In genomic region chr1:97611747-97612146, GRCm38 (mm10) we compare ENCODE assay signal across 21 mouse cellular contexts. TPM values are rescaled to one million over a fixed set of nuclear protein-coding genes. Genes with fewer than 3 reads are reported as not detected.
DNase-seq lines count a peak whose midpoint lies in the region; ATAC-seq lines count a peak whose summit lies in the region.
"Had no signal": no experiment of that assay in that cellular context is flagged by ENCODE, and none has a peak within 500 bp of the region (broad histone marks: within the 10 kb centered on the region; RNA-seq: fewer than 3 reads in every experiment).

No protein-coding gene starts in this region.

- peaks cover 3% of the 10 kb centered on the region; the same call in 1 of the 2 replicates for H3K4me1 ChIP-seq in embryonic facial prominence, embryonic 14.5 days (ENCODE audit: control insufficient read depth, insufficient read depth, low read length)
- H3K4me1 ChIP-seq in embryonic facial prominence, embryonic 15.5 days = no peaks in the 10 kb centered on the region

- no peak overlapping the region for H3K4me3 ChIP-seq in embryonic facial prominence, embryonic 14.5 days (ENCODE audit: low read depth, low read length)
- no peak overlapping the region for H3K4me3 ChIP-seq in embryonic facial prominence, embryonic 15.5 days (replicated peaks)
- H3K4me3 ChIP-seq: embryonic facial prominence, embryonic 13.5 days; erythroblast, embryonic 14.5 days; forebrain, embryonic 10.5 days; forebrain, embryonic 12.5 days had no signal

- no peaks in the 10 kb centered on the region for H3K9me3 ChIP-seq in embryonic facial prominence, embryonic 14.5 days (ENCODE audit: control insufficient read depth, low read length)
- no peaks in the 10 kb centered on the region for H3K9me3 ChIP-seq in embryonic facial prominence, embryonic 15.5 days (replicated peaks)
- H3K9me3 ChIP-seq: embryonic facial prominence, embryonic 13.5 days; forebrain, embryonic 10.5 days; forebrain, embryonic 12.5 days had no signal

- DNase-seq in embryonic facial prominence, embryonic 14.5 days (ENCODE audit: low spot score) = peak; percentile 45
- peak; percentile 14 for DNase-seq in hindlimb bud, embryonic 11.5 days (ENCODE audit: extremely low spot score, low read depth, low spot score)
- no peak for DNase-seq in testis, postnatal 10 days (ENCODE audit: low spot score)
- DNase-seq in heart, adult 8-10 months (ENCODE audit: low spot score) = no peak
- DNase-seq: adrenal gland, adult 2 months; adrenal gland, postnatal 10 days; adrenal gland, postnatal 25 days; cerebellum, adult 11 months; cerebellum, adult 18-20 months; cerebellum, adult 8-10 months; cerebellum, adult 9-11 months; cerebellum, postnatal 14 days; cerebellum, postnatal 36 days; embryo, embryonic 11 days had no signal

- no peak overlapping the region for H3K27ac ChIP-seq in embryonic facial prominence, embryonic 14.5 days (replicated peaks; ENCODE audit: low read depth, low read length)
- H3K27ac ChIP-seq in embryonic facial prominence, embryonic 15.5 days (replicated peaks) = no peak overlapping the region
- H3K27ac ChIP-seq: embryonic facial prominence, embryonic 13.5 days; forebrain, embryonic 10.5 days; forebrain, embryonic 12.5 days had no signal

- no peaks in the 10 kb centered on the region for H3K27me3 ChIP-seq in embryonic facial prominence, embryonic 14.5 days (replicated peaks; ENCODE audit: control insufficient read depth, insufficient read depth, low read length)
- H3K27me3 ChIP-seq in embryonic facial prominence, embryonic 15.5 days = no peaks in the 10 kb centered on the region
- H3K27me3 ChIP-seq: forebrain, embryonic 12.5 days had no signal

- 25% methylated on average over 2 of the region's 2 CpGs for WGBS in embryonic facial prominence, embryonic 14.5 days
- WGBS in embryonic facial prominence, embryonic 15.5 days = 13% methylated on average over 2 of the region's 2 CpGs

- H3K4me2 ChIP-seq in embryonic facial prominence, embryonic 14.5 days (ENCODE audit: low read depth, low read length) = no peak overlapping the region
- H3K4me2 ChIP-seq in embryonic facial prominence, embryonic 15.5 days (replicated peaks) = no peak overlapping the region
- H3K4me2 ChIP-seq: embryonic facial prominence, embryonic 13.5 days; forebrain, embryonic 12.5 days had no signal

- no peak overlapping the region for H3K9ac ChIP-seq in embryonic facial prominence, embryonic 14.5 days (ENCODE audit: low read depth, low read length)
- no peak overlapping the region for H3K9ac ChIP-seq in embryonic facial prominence, embryonic 15.5 days
- H3K9ac ChIP-seq: embryonic facial prominence, embryonic 13.5 days; forebrain, embryonic 12.5 days had no signal

- no peaks in the 10 kb centered on the region for H3K36me3 ChIP-seq in embryonic facial prominence, embryonic 14.5 days (ENCODE audit: control insufficient read depth, insufficient read depth, low read length)
- H3K36me3 ChIP-seq in embryonic facial prominence, embryonic 15.5 days = no peaks in the 10 kb centered on the region
- H3K36me3 ChIP-seq: embryonic facial prominence, embryonic 13.5 days; forebrain, embryonic 10.5 days; forebrain, embryonic 12.5 days had no signal

- ATAC-seq in embryonic facial prominence, embryonic 14.5 days (ENCODE audit: low read depth) = peak; percentile 80; the same call in 1 of the 2 replicates
- ATAC-seq in embryonic facial prominence, embryonic 15.5 days (ENCODE audit: insufficient number of reproducible peaks, low FRiP score, low TSS enrichment, low read depth) = peak; percentile 63; the same call in 1 of the 2 replicates
- ATAC-seq: forebrain, embryonic 14.5 days; forebrain, embryonic 16.5 days had no signal

RNA-seq across cellular contexts. Expression of gene D1Ertd622e, which starts 50.1 kb away (rescaled TPM):
- 19.2 and 23.4 TPM in 2 replicates for polyA plus RNA-seq in embryonic facial prominence, embryonic 14.5 days (2014; fragmentation: Nextera tagmentation; extraction: Ambion mirVana)
- 18.7 and 20.2 TPM in 2 replicates for polyA plus RNA-seq in embryonic facial prominence, embryonic 15.5 days (2015; fragmentation: Nextera tagmentation; extraction: Ambion mirVana)
- 1 to 10 TPM; 2.8 to 4.5 (median 3.8) TPM for total RNA-seq in heart, adult 8-10 months (2022)

Comparison
In these comparisons a context has a peak if more than half of its experiments do, and no peak if none do; other contexts are left out.
1. DNase-seq: peak in embryonic facial prominence, embryonic 14.5 days (single experiment) and hindlimb bud, embryonic 11.5 days (single experiment); none in testis, postnatal 10 days (single experiment) and heart, adult 8-10 months (single experiment).